Mouse (Mus musculus) gastrocnemius, adult 2 months (tissue): ENCODE measurements at regions not wholly inside any gene's neighbourhood (a gene's known extent, or its start where the extent isn't known, plus 50 kb on each side); places are given as distances from the start of the nearest gene placed in this dataset.

Experiments used
- DNase-seq: peaks from one replicate; pipeline ENCODE4 v3.0.0; 2022
- H3K27ac ChIP-seq: fragments of 200-600 bp; 2 replicates; pipeline ENCODE4 v1.8.1; 2022; ENCODE audit warnings: mild to moderate bottlenecking
- H3K4me3 ChIP-seq: fragments of 200-600 bp; 2 replicates; pipeline ENCODE4 v1.8.1; 2022; ENCODE audit warnings: mild to moderate bottlenecking, moderate library complexity
- CTCF ChIP-seq: fragments of 200-600 bp; IDR thresholded peaks from 2 replicates; pipeline ENCODE4 v1.8.1; 2022; ENCODE audit warnings: antibody characterized with exemption, mild to moderate bottlenecking, moderate library complexity
- intact Hi-C: fragments of 180-260 bp; cut with DNase I; formaldehyde crosslinking; loops from one replicate; pipeline ENCODE4 v1.15.1; 2025

- Histone ChIP-seq H3K27ac (no peak overlapping the region), H3K4me3 (no peak overlapping the region)
- TF ChIP-seq CTCF = no peak
- no peak for DNase-seq
- intact Hi-C loops = no loop called here
Observed at GRCm38 (mm10) chr14:58570021-58570420, 499.7 kb downstream of the Fgf9 start.

GRCm38 (mm10) chr14:58567472-58567871, 497.1 kb downstream of the Fgf9 start:
- DNase-seq = no peak
- TF ChIP-seq CTCF = no peak
- intact Hi-C loops = no loop called here
- H3K4me3 ChIP-seq = no peak overlapping the region
- H3K27ac ChIP-seq = no peak overlapping the region

- intact Hi-C loops = no loop called here
- Histone ChIP-seq H3K4me3 (no peak overlapping the region), H3K27ac (no peak overlapping the region)
- TF ChIP-seq CTCF = no peak
- no peak for DNase-seq
Observed at GRCm38 (mm10) chr14:58563082-58563481, 492.7 kb downstream of the Fgf9 start.

- intact Hi-C loops = no loop called here
- DNase-seq = no peak
- no peak for TF ChIP-seq CTCF
- Histone ChIP-seq H3K4me3 (no peak overlapping the region), H3K27ac (no peak overlapping the region)
Observed at GRCm38 (mm10) chr14:58550785-58551184, 480.4 kb downstream of the Fgf9 start.

GRCm38 (mm10) chr14:58545778-58546177, 475.4 kb downstream of the Fgf9 start:
- no peak overlapping the region for H3K27ac ChIP-seq
- intact Hi-C loops = no loop called here
- no peak overlapping the region for H3K4me3 ChIP-seq
- no peak for TF ChIP-seq CTCF
- no peak for DNase-seq

- Histone ChIP-seq H3K27ac (no peak overlapping the region), H3K4me3 (no peak overlapping the region)
- intact Hi-C loops = no loop called here
- no peak for TF ChIP-seq CTCF
- DNase-seq = no peak
Observed at GRCm38 (mm10) chr14:58543140-58543767, 472.9 kb downstream of the Fgf9 start.

GRCm38 (mm10) chr14:58538135-58538534, 467.8 kb downstream of the Fgf9 start:
- no peak for TF ChIP-seq CTCF

GRCm38 (mm10) chr14:58520976-58521549, 450.7 kb downstream of the Fgf9 start:
- no peak for TF ChIP-seq CTCF
- Histone ChIP-seq H3K27ac (no peak overlapping the region; the same call in 1 of the 2 replicates), H3K4me3 (no peak overlapping the region)
- no peak for DNase-seq
- intact Hi-C loops = no loop called here

More at GRCm38 (mm10) chr14:58538135-58538534, 467.8 kb downstream of the Fgf9 start:
- Histone ChIP-seq H3K4me3 (no peak overlapping the region), H3K27ac (no peak overlapping the region)
- intact Hi-C loops = no loop called here
- no peak for DNase-seq

GRCm38 (mm10) chr14:58520384-58520783, 450.0 kb downstream of the Fgf9 start:
- Histone ChIP-seq H3K4me3 (no peak overlapping the region), H3K27ac (no peak overlapping the region; the same call in 1 of the 2 replicates)
- no peak for DNase-seq
- intact Hi-C loops = no loop called here
- TF ChIP-seq CTCF = no peak

- intact Hi-C loops = no loop called here
- peak overlapping the region; percentile 61 for H3K27ac ChIP-seq
Observed at GRCm38 (mm10) chr14:58519086-58519485, 448.7 kb downstream of the Fgf9 start.

GRCm38 (mm10) chr14:58516543-58516942, 446.2 kb downstream of the Fgf9 start:
- DNase-seq = no peak
- intact Hi-C loops = no loop called here
- Histone ChIP-seq H3K4me3 (no peak overlapping the region), H3K27ac (peak overlapping the region; percentile 24; the same call in 1 of the 2 replicates)
- TF ChIP-seq CTCF = no peak

More at GRCm38 (mm10) chr14:58519086-58519485, 448.7 kb downstream of the Fgf9 start:
- no peak for DNase-seq
- no peak overlapping the region for H3K4me3 ChIP-seq
- TF ChIP-seq CTCF = no peak

GRCm38 (mm10) chr14:58512177-58512576, 441.8 kb downstream of the Fgf9 start:
- Histone ChIP-seq H3K27ac (peak overlapping the region; percentile 38), H3K4me3 (no peak overlapping the region)
- no peak for DNase-seq
- intact Hi-C loops = no loop called here
- TF ChIP-seq CTCF = no peak

GRCm38 (mm10) chr14:58511571-58511985, 441.2 kb downstream of the Fgf9 start:
- Histone ChIP-seq H3K4me3 (no peak overlapping the region), H3K27ac (peak overlapping the region; percentile 58)
- TF ChIP-seq CTCF = no peak
- peak; percentile 32 for DNase-seq
- intact Hi-C loops = no loop called here

- peak overlapping the region; percentile 58; the same call in 1 of the 2 replicates for H3K27ac ChIP-seq
- DNase-seq = no peak
- no peak overlapping the region for H3K4me3 ChIP-seq
- peak; percentile 11; the same call in 1 of the 2 replicates for TF ChIP-seq CTCF
- intact Hi-C loops = no loop called here
Observed at GRCm38 (mm10) chr14:58510790-58511189, 440.4 kb downstream of the Fgf9 start.
